Mouse (Mus musculus) testis, adult 2 months (tissue): Measurements from ENCODE around the gene Kif16b. TPM values are rescaled to one million over a fixed set of nuclear protein-coding genes. Genes with fewer than 3 reads are reported as not detected.

Source experiments
- H3K27ac ChIP-seq: fragments of 200-500 bp; 2 replicates; pipeline ENCODE4 v1.5.1; 2012; ENCODE audit warnings: low read depth, low read length; ENCODE audit not compliant: control insufficient read depth, insufficient read depth
- H3K27me3 ChIP-seq: fragments of 200-500 bp; 2 replicates; pipeline ENCODE4 v1.6.1; 2012; ENCODE audit warnings: mild to moderate bottlenecking, low read length, moderate library complexity; ENCODE audit not compliant: control insufficient read depth, insufficient read depth
- H3K36me3 ChIP-seq: fragments of 200-500 bp; 2 replicates; pipeline ENCODE4 v1.6.1; 2012; ENCODE audit warnings: mild to moderate bottlenecking, low read length; ENCODE audit not compliant: control insufficient read depth, insufficient read depth
- H3K4me1 ChIP-seq: fragments of 200-500 bp; 2 replicates; pipeline ENCODE4 v1.6.1; 2012; ENCODE audit warnings: low read length; ENCODE audit not compliant: control insufficient read depth, insufficient read depth
- H3K4me3 ChIP-seq: fragments of 200-500 bp; 2 replicates; pipeline ENCODE4 v1.5.1; 2012; ENCODE audit warnings: low read depth, mild to moderate bottlenecking, low read length, moderate library complexity, mixed read lengths; ENCODE audit not compliant: control insufficient read depth
- CTCF ChIP-seq: fragments of 200-500 bp; IDR thresholded peaks from 2 replicates; pipeline ENCODE4 v1.5.1; 2012; ENCODE audit warnings: low read depth, mild to moderate bottlenecking, inconsistent platforms, low read length, moderate library complexity; ENCODE audit not compliant: control insufficient read depth, insufficient read depth, insufficient replicate concordance
- POLR2A ChIP-seq: fragments of 200-500 bp; IDR thresholded peaks from 2 replicates; pipeline ENCODE4 v1.6.1; 2012; ENCODE audit warnings: low read depth, mild to moderate bottlenecking, inconsistent platforms, low read length, moderate library complexity; ENCODE audit not compliant: control insufficient read depth
- polyA plus RNA-seq: library from polyadenylated mRNA; depleted of rRNA; stranded (reverse); fragments of >200 nt; gene quantifications from 2 replicates; pipeline ENCODE4 v1.2.3, GENCODE M21; 2012

Gene Kif16b
- polyA plus RNA-seq, 1 experiment = 11.9 TPM

GRCm38 (mm10) chr2:142651591-142651990, 249.7 kb downstream of the Kif16b start:
- no peak overlapping the region for H3K27ac ChIP-seq
- TF ChIP-seq POLR2A = no peak

GRCm38 (mm10) chr2:142648023-142648453, 253.3 kb downstream of the Kif16b start:
- Histone ChIP-seq H3K4me1 (no peaks in the 10 kb centered on the region), H3K36me3 (no peaks in the 10 kb centered on the region), H3K4me3 (no peak overlapping the region), H3K27ac (no peak overlapping the region), H3K27me3 (no peaks in the 10 kb centered on the region)
- TF ChIP-seq POLR2A (no peak), CTCF (no peak)

More at GRCm38 (mm10) chr2:142651591-142651990, 249.7 kb downstream of the Kif16b start:
- Histone ChIP-seq H3K36me3 (no peaks in the 10 kb centered on the region), H3K4me1 (no peaks in the 10 kb centered on the region), H3K4me3 (no peak overlapping the region), H3K27me3 (no peaks in the 10 kb centered on the region)

GRCm38 (mm10) chr2:142646863-142647262, 254.5 kb downstream of the Kif16b start:
- no peak overlapping the region for H3K27ac ChIP-seq

GRCm38 (mm10) chr2:142641766-142642165, 259.6 kb downstream of the Kif16b start:
- H3K4me3 ChIP-seq = no peak overlapping the region
- TF ChIP-seq POLR2A = no peak
- no peak for TF ChIP-seq CTCF
- H3K4me1 ChIP-seq = no peaks in the 10 kb centered on the region
- H3K27ac ChIP-seq = no peak overlapping the region
- H3K27me3 ChIP-seq = no peaks in the 10 kb centered on the region
- no peaks in the 10 kb centered on the region for H3K36me3 ChIP-seq

More at GRCm38 (mm10) chr2:142646863-142647262, 254.5 kb downstream of the Kif16b start:
- Histone ChIP-seq H3K36me3 (no peaks in the 10 kb centered on the region), H3K4me1 (no peaks in the 10 kb centered on the region), H3K27me3 (no peaks in the 10 kb centered on the region), H3K4me3 (no peak overlapping the region)
- TF ChIP-seq CTCF (no peak), POLR2A (no peak)

- H3K27me3 ChIP-seq = no peaks in the 10 kb centered on the region
- no peaks in the 10 kb centered on the region for H3K36me3 ChIP-seq
- H3K4me1 ChIP-seq = no peaks in the 10 kb centered on the region
- no peak for TF ChIP-seq CTCF
- TF ChIP-seq POLR2A = no peak
- no peak overlapping the region for H3K27ac ChIP-seq
- no peak overlapping the region for H3K4me3 ChIP-seq
Measured at GRCm38 (mm10) chr2:142635606-142636304, 265.6 kb downstream of the Kif16b start.

GRCm38 (mm10) chr2:142633996-142634559, 267.3 kb downstream of the Kif16b start:
- Histone ChIP-seq H3K27me3 (no peaks in the 10 kb centered on the region), H3K36me3 (no peaks in the 10 kb centered on the region), H3K27ac (no peak overlapping the region), H3K4me1 (no peaks in the 10 kb centered on the region), H3K4me3 (no peak overlapping the region)
- TF ChIP-seq CTCF = no peak
- TF ChIP-seq POLR2A = no peak

GRCm38 (mm10) chr2:142629523-142630312, 271.6 kb downstream of the Kif16b start:
- Histone ChIP-seq H3K36me3 (no peaks in the 10 kb centered on the region), H3K27me3 (no peaks in the 10 kb centered on the region), H3K27ac (no peak overlapping the region), H3K4me1 (no peaks in the 10 kb centered on the region), H3K4me3 (no peak overlapping the region)
- TF ChIP-seq POLR2A (no peak), CTCF (no peak)
